Mouse (Mus musculus) ES-Bruce4 (cell line): ENCODE measurements around the gene Syne1. TPM values are rescaled to one million over a fixed set of nuclear protein-coding genes. Genes with fewer than 3 reads are reported as not detected.

ENCODE experiments used
- H3K27ac ChIP-seq: 2 replicates; pipeline ENCODE4 v1.5.1; 2012; ENCODE audit warnings: low read length, inconsistent platforms; ENCODE audit not compliant: insufficient read depth
- H3K27me3 ChIP-seq: 2 replicates; pipeline ENCODE4 v1.6.1; 2012; ENCODE audit warnings: mild to moderate bottlenecking, low read length, inconsistent platforms; ENCODE audit not compliant: control insufficient read depth, poor library complexity, insufficient read depth, severe bottlenecking
- H3K36me3 ChIP-seq: 2 replicates; pipeline ENCODE4 v1.6.1; 2012; ENCODE audit warnings: inconsistent platforms, mild to moderate bottlenecking, low read length, moderate library complexity; ENCODE audit not compliant: control insufficient read depth, poor library complexity, insufficient read depth, severe bottlenecking
- H3K4me1 ChIP-seq: one replicate; pipeline ENCODE4 v1.8.1; 2011; ENCODE audit warnings: low read length; ENCODE audit not compliant: control insufficient read depth, insufficient read depth
- H3K4me3 ChIP-seq: 2 replicates; pipeline ENCODE4 v1.5.1; 2011; ENCODE audit warnings: low read depth, mild to moderate bottlenecking, low read length
- H3K9ac ChIP-seq: 2 replicates; pipeline ENCODE4 v1.6.1; 2012; ENCODE audit warnings: low read depth, mild to moderate bottlenecking, inconsistent platforms; ENCODE audit not compliant: poor library complexity, severe bottlenecking
- H3K9me3 ChIP-seq: replicated peaks from 2 replicates; pipeline ENCODE4 v1.6.1; 2012; ENCODE audit warnings: mild to moderate bottlenecking, low read length, inconsistent platforms; ENCODE audit not compliant: control insufficient read depth, poor library complexity, insufficient read depth, severe bottlenecking
- CTCF ChIP-seq: IDR thresholded peaks from one replicate; pipeline ENCODE4 v1.8.1; 2011; ENCODE audit warnings: low read depth, low read length
- EP300 ChIP-seq: IDR thresholded peaks from 2 replicates; pipeline ENCODE4 v1.6.1; 2011; ENCODE audit warnings: low read depth, low read length; ENCODE audit not compliant: insufficient read depth
- POLR2A ChIP-seq: IDR thresholded peaks from one replicate; pipeline ENCODE4 v1.8.1; 2011; ENCODE audit warnings: low read length; ENCODE audit not compliant: insufficient read depth
- polyA plus RNA-seq: library from polyadenylated mRNA; stranded (reverse); fragments of >200 nt; gene quantifications from 2 replicates; pipeline ENCODE4 v1.2.4, GENCODE M21; 2011; ENCODE audit warnings: low read depth; ENCODE audit not compliant: missing spikeins, insufficient read depth, insufficient read length

Syne1 gene
- polyA plus RNA-seq, 1 experiment = 3.2 TPM

DNA sequence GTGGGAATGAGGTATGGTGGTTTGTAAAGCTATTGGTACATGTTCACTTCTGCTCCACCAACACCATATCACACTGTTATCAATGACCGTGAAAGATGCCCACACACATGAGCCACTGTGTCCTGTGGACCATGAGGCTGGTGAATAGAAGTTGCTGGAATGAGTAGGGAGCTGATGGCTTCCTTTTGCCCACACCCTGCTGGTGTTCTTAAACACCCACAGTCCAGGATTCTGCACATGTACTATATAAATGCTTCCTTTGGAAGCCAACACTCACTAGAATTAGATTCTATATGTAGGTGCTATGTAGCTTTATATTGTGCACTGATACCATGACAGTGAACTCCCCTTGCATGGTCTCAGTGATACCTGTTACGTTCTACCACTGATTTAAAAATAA is 574.7 kb downstream of the Syne1 start:
- H3K4me1 ChIP-seq = no peaks in the 10 kb centered on the region
- TF ChIP-seq CTCF (no peak), POLR2A (no peak), EP300 (no peak)
- no peaks in the 10 kb centered on the region for H3K27me3 ChIP-seq
- no peaks in the 10 kb centered on the region for H3K9me3 ChIP-seq
- no peak overlapping the region for H3K4me3 ChIP-seq
- no peak overlapping the region for H3K27ac ChIP-seq
- no peaks in the 10 kb centered on the region for H3K36me3 ChIP-seq
- H3K9ac ChIP-seq = no peak overlapping the region

GRCm38 (mm10) chr10:4974246-4974645 is 577.0 kb downstream of the Syne1 start:
- TF ChIP-seq CTCF = no peak
- no peak for TF ChIP-seq EP300
- Histone ChIP-seq H3K27me3 (no peaks in the 10 kb centered on the region), H3K4me3 (no peak overlapping the region), H3K4me1 (no peaks in the 10 kb centered on the region), H3K9ac (no peak overlapping the region), H3K36me3 (no peaks in the 10 kb centered on the region), H3K27ac (no peak overlapping the region), H3K9me3 (no peaks in the 10 kb centered on the region)

GRCm38 (mm10) chr10:4972026-4972425 is 579.3 kb downstream of the Syne1 start:
- Histone ChIP-seq H3K4me1 (no peaks in the 10 kb centered on the region), H3K36me3 (no peaks in the 10 kb centered on the region), H3K9me3 (no peaks in the 10 kb centered on the region), H3K4me3 (no peak overlapping the region), H3K27me3 (no peaks in the 10 kb centered on the region), H3K9ac (no peak overlapping the region), H3K27ac (no peak overlapping the region)
- TF ChIP-seq EP300 (no peak), POLR2A (no peak), CTCF (no peak)

- TF ChIP-seq POLR2A (no peak), CTCF (no peak), EP300 (no peak)
- H3K4me3 ChIP-seq = no peak overlapping the region
- H3K9ac ChIP-seq = no peak overlapping the region
- no peak overlapping the region for H3K27ac ChIP-seq
- no peaks in the 10 kb centered on the region for H3K4me1 ChIP-seq
- no peaks in the 10 kb centered on the region for H3K9me3 ChIP-seq
- H3K27me3 ChIP-seq = no peaks in the 10 kb centered on the region
- no peaks in the 10 kb centered on the region for H3K36me3 ChIP-seq
These were observed 579.7 kb downstream of the Syne1 start for GRCm38 (mm10) chr10:4971586-4971985.

GRCm38 (mm10) chr10:4971156-4971555 is 580.1 kb downstream of the Syne1 start:
- H3K9me3 ChIP-seq = no peaks in the 10 kb centered on the region
- H3K9ac ChIP-seq = no peak overlapping the region
- TF ChIP-seq EP300 (no peak), CTCF (no peak), POLR2A (no peak)
- H3K4me1 ChIP-seq = no peaks in the 10 kb centered on the region
- no peak overlapping the region for H3K4me3 ChIP-seq
- no peak overlapping the region for H3K27ac ChIP-seq
- H3K27me3 ChIP-seq = no peaks in the 10 kb centered on the region
- no peaks in the 10 kb centered on the region for H3K36me3 ChIP-seq

Other genes with a start within 250 kb of the Syne1 start
- not detected in 2 replicates for gene Myct1, start 42.3 kb upstream of the Syne1 start, polyA plus RNA-seq
- gene Vip, start 87.7 kb upstream of the Syne1 start, polyA plus RNA-seq = 0.39 TPM in 1 of 2 replicates, not detected in the other